Mouse (Mus musculus) natural killer cell, adult 2 months (primary cell): ENCODE data around the gene Ccl26.
A peak's percentile ranks its signal among the peaks of the same experiment; 100 is the strongest.

Experiments used
- DNase-seq, 2 experiments: peaks; one replicate each; pipeline ENCODE4 v3.0.0; 2022; ENCODE audit warnings: low spot score in 2 of 2

The Ccl26 gene

DNA sequence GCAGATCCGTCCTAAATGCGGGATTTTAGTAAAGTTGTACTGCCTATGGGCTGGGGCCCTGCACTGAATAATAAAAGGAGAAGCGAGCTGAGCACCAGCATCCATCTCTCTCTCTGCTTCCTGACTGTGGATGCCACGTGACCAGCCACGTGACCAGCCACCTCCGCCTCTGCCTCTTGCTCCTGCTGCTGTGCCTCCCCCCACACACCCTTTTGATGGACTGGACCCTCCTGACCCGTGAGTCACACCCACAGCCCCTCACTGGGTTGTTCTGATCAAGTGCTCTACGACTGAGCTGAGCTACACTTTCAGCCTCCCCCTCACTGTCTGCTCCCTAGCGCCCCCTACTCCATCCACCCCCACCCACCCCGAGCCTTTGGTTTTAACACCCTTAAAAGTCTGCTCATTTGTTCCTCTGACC, 25.6 kb downstream of the Ccl26 start:
- DNase-seq = peak; percentile 84 to 85

DNA sequence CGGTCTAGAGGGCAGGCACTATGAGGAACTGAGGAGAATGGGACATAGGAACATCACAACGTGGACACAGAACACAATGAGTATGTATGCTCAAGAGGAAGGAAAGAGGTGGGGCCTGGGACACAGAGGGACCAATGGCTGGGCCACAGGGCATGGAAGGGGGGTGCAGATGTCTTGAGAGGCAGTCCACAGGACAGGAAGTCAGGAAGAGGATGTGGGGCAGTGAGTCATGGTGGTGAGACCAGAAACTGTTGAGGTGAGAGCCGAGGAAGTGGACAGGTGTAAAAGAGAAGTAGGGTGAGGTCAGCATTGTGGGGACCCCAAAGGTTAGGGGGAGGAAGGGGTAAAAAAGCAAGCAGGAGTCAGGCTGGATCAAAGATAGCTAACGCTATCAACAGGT, 26.0 kb downstream of the Ccl26 start:
- peak; percentile 92 to 94 for DNase-seq

DNA sequence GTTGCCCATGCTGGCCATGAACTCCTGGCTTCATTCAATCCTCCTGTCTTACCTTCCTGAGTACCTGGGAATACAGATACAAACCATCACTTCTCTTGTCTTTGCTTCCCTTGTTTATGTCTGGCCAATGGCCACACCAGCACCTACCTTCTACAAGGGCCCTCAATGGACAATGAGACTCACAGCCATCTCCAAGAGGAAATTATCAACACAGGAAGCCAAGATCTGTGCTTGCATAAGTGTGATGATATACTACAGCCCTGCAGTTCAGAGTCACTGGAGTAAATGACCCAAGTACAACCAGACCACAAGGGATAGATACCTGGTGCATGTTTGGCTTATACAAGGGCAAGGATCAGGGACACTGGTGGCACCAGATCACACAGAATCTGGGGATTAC, 27.5 kb downstream of the Ccl26 start:
- DNase-seq = no peak

DNA sequence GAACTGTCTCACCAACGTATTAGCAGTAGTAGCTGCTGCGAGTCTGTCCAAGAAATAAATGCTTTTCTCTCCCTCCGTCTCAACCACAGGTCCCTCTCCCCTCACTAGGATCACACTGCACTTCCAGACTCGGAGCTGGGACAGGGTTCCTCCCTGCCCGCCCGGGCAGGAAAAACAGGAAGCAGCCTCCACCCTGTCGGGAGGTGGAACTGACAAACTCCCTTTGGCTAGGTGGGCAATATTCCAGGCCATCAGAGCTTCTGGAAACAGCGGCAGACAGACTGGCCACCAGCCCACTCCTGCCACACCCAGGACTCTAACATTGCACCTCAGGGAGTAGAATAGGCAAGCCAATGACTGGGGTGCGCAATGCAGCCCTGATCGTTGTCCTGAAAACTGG, 29.9 kb downstream of the Ccl26 start:
- no peak for DNase-seq

DNA sequence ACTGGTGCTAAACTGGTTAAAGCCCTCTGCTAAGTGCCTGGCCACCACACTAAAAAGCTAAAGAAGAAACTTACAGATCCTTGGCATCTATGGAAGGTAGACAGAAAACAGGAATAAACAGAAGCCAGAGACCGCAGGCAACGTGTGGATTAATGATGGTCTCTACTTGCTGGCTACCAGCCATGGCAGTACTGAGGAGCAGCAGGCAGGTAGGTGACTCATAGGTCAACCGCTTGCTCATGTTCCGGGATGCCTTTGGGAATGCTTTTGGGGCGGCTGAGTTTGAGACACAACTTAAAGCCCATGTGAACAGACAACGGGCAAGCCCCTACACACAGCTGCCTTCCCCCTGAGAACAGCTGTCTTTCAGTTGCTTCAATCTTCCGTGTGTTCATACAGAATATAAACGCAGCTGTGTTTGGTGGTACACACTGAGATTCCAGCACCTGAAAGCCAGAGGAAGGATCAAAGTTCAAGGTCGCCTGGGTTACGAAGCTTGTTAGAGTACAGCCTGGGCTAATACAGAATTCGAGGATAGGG, 32.0 kb downstream of the Ccl26 start:
- no peak for DNase-seq

DNA sequence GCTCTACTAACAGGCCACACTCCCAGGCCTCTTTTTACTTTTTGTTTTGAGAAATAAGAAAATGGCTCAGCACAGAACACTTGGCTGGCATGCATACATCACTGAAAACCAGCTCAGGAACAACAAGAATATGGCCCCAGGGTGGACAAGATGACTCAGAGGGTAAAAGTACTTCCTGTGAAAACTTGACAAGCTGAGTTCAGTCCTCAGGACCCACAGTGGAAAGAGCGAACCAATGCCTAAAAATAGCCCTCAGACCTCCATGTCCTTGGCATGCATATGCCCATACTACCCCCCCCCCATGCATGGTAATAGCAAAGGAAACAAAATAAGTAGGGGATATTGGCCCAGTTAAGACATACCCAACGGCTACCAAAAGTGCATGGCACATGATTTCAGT, 33.4 kb downstream of the Ccl26 start:
- DNase-seq = no peak

DNA sequence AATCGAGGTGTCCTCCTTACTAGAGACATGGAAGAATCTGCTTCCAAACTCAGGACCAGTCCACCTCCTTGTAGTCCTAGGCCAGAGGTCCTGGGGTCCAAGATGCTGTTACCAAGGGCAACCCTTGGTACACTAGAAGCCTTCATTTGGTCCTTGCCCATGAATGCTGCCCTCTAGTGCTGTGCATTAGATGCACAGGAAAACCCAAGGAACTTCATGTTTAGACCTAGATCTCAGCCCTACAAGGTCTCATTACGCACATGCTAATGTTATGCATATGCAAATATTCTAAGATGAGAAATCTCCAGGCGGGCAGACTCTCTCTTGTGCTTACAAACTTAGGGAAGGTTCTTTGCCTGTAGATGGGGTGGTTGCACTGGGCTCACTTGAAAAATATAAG, 34.1 kb downstream of the Ccl26 start:
- no peak for DNase-seq

DNA sequence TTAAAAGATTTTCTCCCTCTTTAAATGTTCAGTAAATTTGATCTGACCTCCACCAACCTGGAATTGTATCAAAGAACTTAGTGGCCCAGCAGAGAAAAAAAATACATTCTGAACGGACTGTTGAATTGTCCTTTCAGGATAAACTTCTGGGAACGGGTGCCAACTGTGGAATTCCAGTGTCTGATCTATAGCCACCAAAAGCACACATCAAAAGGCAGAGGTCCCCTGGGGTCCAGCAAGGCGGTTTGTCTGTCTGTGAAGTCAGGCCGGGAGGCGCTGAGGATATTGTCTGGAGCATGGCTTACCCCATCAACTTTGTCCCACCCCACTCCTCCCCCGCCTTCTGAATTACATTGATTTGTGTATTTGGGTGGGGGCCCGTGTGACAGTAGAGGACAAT, 35.4 kb downstream of the Ccl26 start:
- no peak for DNase-seq

DNA sequence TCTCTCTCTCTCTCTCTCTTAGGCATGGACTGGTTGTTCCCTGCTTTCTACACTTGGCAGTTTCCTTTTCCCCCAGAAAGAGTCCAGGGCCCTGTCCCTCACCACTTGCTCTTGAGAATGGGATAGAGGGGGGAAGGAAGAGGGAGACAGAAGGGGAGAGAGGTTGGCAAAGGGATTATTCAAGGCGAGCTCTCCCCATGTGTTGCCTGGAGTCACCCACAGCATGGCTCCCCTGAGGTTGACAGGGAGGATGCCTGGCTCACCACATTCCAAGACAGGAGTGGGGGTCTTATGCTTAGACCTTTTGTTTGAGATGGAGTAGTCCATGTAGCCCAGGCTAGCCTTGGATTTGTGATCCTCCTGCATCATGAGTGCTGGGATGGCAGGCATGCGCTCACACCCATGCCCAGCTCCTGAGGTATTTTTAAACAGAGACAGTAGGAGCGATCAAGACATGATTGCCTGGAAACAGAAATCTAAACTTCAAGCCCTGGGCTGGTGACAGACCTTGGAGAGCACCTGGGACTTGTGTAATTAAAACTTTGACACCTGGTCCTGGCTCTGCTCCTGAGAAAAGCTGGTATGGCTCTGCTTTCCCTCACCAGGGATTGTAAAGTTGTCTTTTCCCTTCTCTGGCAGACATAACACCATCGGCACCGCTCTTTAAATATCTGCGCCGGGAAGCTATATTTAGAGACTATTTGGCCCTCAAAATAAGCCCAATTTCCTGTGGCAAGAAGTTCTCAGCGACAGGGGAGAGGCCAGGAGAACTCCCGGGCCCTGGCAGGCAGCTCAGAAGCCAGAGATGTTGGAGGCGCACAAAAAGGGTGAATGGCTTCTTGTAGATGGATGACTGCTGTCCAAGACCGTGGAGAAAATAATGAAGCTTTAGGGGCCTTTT, 38.5 kb downstream of the Ccl26 start:
- DNase-seq = no peak

DNA sequence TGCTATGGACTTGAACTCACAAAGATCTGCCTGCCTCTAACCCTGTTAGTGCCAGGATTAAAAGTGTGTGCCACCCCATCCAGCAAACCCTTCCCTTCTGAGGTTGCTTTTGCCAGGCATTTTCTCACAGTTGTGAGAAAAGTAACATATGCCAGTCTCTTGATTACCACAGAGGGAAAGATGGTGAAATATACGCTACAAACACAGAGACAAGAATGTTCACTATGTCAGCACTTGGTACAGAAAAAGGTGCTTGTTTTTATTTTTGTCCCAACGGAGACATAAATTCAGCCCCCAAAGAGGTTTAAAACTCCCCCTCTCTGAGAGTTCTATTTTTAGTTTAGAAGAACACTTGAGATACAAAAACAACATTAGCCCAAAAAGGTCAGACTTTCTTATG, 39.3 kb downstream of the Ccl26 start:
- DNase-seq = no peak

DNA sequence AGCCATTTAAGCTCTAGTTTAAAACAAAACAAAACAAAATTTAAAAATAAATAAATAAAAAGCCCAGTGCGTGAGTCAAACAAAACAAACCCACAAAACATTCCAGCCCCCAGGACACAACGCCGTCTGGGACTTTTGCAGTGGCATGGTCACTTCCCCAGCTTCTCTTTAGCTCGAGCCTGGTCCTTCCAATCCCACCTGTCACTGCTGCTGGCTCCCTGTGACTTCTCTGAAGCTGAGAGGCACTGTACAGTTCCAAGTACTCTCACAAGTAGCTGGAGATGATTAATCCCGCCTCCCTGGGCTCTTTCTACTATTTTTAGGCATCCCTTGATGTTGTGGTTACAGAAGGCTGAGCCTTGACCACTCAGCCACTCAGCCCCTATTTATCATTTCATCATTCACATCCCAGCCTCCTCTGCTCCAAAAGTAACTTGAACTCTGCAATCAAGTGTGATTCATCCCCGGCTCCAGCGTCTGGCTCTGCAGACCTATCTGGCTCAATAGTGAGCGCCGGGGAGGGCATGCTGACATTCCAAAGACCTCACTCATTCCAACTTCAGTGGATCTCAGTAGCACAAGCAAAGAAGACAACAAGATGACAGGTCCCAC, 41.2 kb downstream of the Ccl26 start:
- DNase-seq = no peak

DNA sequence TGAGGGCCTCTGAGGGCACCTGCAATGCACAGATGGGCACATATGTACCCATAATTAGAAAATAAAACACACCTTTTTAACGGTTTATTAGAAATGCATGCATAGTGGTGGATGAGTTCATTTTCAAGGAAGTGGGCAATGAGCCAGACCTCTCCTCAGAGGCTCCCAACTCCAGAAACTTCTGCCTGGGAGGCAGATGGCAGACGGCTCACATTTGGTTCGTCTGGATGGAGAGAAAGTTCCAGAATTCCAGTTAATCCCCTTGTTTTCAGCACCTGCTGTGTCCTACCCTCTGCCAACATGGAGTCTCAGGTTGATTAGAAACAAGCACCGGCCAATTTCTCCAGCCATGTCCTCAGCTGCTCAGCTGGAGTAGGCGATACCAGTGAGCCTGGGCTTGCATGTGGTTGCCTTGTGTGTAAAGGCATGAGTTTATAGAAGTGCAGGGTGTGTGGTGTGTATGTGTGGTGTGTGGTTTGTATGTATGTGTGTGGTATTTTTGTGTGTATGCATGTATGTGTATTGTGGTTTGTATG, 46.0 kb downstream of the Ccl26 start:
- no peak for DNase-seq

DNA sequence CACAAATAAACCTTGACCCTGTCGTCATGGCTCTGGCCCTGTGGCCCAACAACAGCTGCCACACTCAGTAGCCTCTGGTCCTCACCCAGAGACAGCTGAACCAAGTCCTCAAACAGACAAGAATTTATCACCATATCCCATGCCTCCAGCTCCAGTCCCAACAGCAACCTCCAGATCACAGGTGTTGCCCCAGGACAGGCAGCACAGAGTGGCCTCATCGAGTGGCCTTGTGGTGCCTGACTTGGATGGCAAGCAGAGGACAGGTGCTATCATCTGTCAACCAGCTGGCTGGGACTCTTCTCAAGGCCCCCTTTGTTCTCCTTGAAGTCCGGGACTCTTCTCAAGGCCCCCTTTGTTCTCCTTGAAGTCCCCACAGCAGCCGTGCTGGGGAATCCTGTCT, 50.2 kb downstream of the Ccl26 start:
- no peak for DNase-seq

DNA sequence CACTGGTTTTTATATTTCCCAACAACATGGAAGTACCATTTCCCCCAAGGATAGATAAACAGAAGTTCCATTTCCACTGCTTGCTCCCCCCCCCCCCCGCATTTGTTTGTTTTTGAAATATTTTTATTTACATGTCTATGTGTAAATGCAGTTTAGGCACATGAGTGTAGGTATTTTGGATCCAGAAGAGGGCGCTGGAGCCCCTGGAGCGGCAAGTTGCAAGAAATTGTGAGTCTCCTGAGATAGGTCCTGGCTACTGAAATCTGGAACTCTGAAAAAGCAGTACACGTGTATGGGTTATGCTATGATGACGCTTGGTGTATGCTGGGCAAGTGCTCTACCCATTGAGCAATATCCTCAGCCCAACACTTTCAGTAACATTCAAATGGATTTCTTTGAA, 52.3 kb downstream of the Ccl26 start:
- no peak for DNase-seq
